Mouse (Mus musculus): ENCODE measurements around the gene Tmem131l.

Gene Tmem131l

DNA sequence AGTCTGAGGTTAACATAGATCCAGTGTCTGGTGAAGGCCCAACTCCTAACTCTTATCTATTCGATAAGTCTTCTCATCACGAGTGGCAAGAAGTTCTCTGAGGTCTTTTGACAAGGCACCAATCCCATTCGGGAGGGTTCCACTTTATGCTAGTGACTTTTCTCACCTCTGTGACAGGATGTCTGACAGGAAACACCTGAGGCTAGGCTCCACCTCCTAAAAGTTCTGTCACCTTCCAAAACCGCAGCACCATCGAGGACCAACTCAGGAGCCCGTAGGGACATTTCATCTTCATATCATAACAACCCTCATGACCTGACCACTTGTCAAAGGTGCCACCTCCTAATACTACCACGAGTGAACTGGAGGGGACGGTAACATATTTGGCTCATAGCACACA lies 6.2 kb upstream of the Tmem131l start:
- DNase-seq: no peak

- no peak for DNase-seq
Observed at GRCm38 (mm10) chr3:84041739-84042138, 1.8 kb upstream of the Tmem131l start.

DNA sequence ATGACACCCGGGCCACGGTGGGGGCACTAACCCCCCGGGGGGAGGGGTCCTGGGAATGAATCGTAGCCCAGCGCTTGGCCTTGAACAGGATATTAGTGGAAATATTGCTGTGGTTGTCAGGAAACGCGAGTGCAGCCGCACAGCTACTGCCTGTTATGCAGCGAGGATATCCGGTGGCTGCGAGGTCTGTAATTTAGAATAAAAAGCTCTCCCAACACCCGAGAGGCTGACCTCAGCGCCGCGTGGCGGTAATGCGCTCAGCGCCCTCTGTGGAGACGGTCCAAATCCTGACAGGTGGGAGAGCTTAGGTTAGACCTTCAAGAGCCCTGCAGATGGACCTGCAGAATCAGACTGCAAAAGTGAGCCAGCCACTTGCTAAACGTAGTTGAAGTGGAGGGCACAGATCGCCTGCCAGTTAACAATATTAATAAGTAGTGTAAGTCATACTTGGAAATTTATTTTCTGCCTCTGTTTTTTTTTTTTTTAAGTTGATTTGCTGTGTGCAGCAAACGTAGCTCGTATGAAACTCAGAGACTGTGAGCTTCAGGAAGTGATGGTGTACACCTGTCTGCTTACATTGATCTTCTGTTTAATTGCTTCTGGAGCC lies 604 bp upstream of the Tmem131l start:
- DNase-seq: peak; percentile 47

DNA sequence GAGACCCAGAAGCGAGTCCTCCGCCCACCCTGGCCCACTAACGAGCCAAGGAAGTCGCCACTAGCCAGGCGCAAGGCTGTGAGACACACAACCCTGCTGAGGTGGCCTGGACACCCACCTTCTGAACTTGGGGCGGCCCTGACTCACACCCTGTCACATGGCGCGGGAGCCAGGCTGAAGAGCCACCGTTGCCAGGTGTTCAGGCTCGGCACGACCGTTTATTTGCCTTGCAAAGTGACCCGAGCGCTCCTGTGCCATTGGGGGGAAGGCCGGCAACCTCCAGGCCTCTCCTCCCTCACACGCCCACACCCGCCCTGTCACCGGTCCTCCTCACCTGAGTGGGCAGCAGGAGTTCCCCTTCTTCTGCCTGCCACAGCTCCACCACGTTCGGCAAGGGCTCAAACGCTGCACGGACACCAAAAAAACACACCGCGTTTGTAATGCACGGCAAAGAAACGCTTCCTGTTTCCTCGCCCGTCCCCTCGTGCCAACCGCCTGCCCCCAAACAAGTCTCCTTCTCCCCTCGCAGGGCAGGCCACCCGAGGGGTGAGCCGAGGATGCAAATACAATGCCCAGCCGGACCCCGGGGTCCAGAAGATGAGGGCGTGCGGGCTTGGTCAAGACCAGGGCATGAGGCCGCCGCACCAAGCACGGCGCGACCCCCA lies 862 bp downstream of the Tmem131l start:
- DNase-seq: peak; percentile 59

DNA sequence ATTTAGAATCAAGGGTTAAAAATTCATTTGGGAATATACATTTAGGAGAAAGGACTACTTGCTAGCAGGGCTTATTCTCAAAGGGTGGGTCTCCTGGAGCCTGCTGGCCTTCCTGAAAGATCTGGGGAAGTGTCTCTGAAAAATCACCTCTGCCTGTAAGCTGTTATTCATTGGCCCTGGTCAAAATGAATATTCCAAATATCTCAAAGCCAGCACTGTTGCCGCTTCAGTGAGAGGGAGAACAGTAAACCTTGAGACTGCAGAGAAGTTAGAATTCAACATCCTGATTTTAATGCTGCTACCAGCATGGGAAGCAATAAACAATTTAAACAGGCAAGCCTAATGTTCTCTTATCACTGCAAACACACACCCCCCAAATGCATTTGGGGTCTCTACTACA lies 1.8 kb downstream of the Tmem131l start:
- no peak for DNase-seq

- no peak for DNase-seq
Observed at GRCm38 (mm10) chr3:84037536-84037935, 2.4 kb downstream of the Tmem131l start.

- DNase-seq: no peak
Observed at GRCm38 (mm10) chr3:84036866-84037265, 3.1 kb downstream of the Tmem131l start.

GRCm38 (mm10) chr3:84035728-84036364 lies 4.1 kb downstream of the Tmem131l start:
- no peak for DNase-seq

DNA sequence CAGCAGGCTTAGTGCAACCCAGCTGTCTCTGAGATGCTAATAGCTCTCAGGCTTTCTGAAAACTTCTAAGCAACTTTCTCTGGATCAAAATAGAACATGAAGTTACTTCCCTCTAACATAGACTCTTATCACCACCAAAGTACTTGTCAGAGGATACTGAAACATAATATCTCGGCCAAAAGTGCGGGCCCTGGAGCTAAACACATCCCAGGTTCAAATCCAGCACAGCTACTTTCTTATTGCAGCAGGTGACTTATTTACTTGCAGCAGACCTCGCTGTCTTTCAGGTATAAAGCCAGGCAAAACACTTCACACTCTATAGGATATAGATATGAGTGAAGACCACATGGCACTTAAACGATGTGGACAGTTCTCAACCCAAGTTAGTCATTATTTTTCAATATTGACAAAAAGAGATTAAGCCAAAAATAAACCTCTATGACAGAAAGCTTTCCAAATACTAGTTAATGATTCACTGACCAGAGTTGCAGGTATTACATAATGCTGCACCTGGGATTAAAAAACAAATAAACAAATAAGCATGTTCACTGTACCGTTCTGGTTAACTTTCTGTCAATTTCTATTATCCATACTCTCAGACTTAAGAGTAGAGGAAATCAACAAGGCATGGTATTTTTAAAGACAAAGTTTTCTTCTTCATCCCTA lies 5.7 kb downstream of the Tmem131l start:
- no peak for DNase-seq

DNA sequence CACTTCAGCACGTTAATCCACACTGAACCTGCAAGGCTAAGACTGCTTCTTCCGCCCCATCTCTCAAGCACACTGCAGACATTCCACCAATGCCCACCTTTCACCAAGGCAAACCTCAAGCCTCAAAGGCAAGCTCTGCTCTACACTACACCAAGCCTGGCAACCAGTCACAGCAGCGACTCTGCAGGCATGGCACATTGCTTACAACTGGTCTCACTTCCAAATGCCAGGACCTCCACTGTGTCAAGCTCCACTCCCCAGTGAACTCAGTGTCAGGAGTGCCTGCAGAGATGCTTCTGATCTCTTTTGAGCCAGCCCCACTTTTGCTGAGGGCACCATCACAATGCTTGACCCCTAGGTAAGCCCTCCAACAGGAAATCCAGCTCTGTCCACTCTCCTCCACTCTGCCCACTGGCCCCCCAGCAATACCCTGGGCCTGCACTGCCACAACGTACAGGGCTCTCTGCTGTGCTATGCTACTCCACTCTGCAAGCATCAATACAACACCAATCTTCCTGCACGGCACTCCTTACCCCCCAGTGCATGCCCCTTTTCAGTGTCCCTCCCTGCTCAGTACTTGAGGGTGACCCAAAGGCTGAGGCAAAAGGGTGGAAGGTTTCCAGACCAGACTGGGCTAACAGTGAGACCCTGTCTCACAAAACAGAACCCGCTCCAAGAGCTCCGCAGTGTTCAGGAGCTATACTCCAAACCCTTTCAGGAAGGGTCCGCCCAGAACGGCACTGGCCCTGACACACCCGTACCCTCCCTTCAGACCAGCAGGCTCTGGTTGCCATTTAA lies 6.8 kb downstream of the Tmem131l start:
- DNase-seq: no peak

DNA sequence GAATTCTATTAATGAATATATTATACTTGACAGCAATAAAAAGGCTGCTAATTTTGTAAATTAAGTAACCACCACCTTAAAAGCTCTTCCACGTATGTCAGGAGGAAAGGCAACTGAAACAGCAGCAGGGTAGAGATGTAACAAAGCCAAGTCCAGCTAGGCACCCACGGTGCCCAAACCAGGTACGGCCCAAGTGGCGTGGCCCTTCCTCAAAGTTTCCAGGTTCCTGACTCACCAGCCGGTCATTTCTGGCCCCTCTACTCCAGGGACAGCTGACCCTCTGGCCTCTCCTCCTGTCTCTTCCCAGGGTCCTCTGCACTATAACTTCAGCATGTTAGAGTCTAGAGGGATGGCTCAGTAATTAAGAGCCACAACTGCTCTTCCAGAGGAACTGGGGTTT lies 7.6 kb downstream of the Tmem131l start:
- no peak for DNase-seq

DNA sequence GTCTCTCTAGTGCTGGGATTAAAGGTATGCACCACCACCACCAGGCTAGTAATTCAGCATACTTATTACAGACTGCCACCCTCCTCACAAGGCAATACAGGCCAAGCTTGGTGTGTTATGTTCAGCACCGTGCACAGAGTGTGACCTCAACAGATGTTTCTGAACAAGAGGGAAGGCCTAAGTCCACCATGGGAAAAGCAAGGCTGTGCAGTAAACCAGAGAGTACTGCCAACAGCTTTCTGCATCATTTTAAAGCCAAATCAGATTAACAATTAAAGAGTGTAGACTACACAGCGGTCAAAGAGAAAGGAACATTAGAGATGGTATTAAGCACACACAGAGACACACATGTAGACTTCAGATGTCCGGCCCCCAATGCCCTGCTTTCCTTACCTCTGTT lies 8.8 kb downstream of the Tmem131l start:
- no peak for DNase-seq

GRCm38 (mm10) chr3:84028968-84029367 lies 11.0 kb downstream of the Tmem131l start:
- DNase-seq: no peak

DNA sequence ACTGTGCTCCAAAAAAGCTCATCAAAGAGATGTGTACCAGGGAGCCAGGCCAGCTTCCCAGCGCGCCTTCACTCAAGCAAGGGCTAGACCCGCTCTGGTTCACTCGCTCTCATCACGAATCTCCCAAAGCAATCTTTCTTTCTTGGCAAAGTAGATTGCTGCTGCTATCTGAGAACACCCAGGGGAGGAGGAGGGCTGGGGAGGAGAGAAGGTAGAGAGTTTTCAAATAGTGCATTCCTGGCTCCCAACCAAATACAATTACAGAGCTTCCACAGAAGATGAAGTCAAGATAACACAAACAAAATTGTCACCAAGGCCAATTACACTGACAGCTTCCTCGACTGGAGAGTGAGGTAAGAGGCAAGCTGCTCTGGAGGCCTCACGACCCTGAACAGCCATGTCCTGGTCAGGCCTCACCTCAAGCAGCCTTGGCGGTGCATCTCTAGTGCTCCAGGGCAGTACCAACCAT lies 12.2 kb downstream of the Tmem131l start:
- DNase-seq: no peak

- no peak for DNase-seq
Observed at GRCm38 (mm10) chr3:84024512-84025072, 15.4 kb downstream of the Tmem131l start.

GRCm38 (mm10) chr3:84022723-84023122 lies 17.3 kb downstream of the Tmem131l start:
- no peak for DNase-seq

DNA sequence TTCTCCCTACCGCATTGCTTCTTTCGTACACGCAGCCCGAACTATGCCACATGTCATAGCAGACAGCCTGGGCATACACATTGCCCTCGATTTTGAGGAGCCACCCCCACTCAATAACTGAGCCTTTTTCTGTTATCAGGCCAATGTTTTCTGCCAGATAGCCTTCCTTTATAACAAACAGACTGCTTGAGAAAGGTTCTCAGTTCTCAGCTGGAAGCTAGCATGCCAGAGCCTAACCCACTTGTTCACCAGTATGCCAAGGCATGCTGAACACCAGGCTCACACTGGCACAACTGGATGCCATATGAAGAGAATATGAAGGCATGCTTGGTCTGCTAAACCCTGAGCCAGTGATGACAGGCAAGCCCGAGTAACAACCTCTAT lies 17.8 kb downstream of the Tmem131l start:
- no peak for DNase-seq

DNA sequence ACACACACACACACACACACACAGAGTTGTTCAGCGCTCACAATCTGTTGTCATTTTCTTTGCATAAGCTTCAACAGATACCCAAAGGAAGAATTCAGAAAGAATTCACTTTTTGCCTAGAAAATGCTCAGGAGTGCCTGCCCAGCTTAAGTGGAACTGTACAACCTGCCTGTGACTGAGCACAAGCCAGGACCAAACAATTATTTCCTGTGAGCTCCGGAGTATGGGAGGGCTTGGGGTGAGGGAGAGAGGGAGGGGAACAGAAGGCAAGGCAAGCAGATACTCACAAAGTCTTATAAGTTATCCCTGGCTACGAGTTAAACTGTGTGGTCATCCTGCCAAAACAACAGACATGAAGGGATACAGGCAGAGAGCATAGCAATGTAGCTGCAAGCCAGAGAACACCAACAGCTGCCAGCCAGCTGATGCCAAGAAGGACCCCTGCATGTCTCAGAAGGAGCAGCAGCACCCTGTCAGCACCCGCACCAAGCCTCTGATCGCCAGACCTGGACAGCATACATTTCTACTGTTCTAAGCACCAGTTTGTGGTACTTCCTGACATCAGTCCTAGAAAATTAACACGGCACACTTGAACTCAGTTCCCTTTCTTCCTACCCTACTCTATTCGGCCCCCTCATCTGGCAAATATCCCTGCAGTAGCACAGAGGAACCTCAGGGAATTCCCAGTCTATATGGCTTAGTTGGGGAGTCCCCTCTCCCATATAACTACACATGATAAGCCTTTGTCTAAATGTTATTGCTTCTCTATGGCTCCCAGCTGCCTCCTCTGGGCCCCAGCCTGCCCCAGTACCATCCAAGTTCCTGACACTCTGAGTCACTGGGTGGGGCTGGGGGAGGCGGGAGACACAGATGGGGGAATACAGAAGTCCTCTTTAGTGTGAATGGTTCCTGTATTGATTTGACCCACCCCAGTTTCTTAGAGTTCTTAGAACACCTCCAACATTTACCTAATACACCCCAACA lies 18.5 kb downstream of the Tmem131l start:
- DNase-seq: no peak

- no peak for DNase-seq
Observed at GRCm38 (mm10) chr3:84020528-84020927, 19.4 kb downstream of the Tmem131l start.

DNA sequence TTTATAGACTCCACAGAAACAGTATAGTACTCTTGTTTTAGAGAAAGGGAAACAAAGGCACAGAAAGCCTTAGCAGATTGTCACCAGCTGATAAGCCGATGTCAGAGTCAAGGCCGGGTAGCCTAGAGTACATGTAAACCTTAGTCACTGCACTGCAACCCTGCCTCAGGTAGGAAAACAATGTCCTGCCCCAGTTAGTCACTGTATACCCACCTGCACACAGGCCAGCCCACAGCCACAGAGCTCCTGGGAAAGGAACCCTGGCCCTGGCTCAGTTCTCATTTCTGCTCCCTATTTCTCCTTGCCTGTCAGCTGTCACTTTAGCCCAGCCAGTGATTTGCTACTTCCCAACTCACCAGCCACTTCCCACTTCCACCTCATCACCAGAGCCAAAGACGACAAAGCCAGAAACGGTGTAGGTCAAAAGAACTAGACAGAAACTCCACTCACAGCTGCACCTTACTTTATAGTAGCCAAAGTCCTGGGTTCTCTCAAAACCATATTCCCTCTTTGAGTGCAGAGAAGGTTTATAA lies 24.4 kb downstream of the Tmem131l start:
- DNase-seq: no peak
